Comparison of ENCODE assay signal across 24 mouse cellular contexts in the genomic region with DNA sequence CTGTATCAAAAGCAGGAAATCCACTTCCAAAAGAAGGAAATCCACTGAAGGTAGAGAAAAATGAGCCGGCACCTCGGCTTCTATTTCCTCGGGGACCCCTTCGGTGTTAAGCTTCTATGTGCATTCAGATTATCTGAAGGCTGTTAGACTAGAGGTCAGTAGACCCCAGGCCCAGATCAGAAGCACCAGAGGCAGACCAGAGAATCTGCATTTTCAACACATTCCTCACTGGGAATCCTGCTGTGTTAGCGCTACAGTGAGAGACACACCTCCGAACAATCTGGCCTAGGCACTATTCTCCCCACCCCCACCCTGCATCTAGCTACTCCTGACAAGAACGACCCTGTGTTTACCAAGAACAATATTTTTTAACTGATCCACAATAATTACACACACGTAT. TPM values are rescaled to one million over a fixed set of nuclear protein-coding genes. Genes with fewer than 3 reads are reported as not detected.
"Had no signal": no experiment of that assay in that cellular context is flagged by ENCODE, and none has a peak within 500 bp of the region (broad histone marks: within the 10 kb centered on the region; RNA-seq: fewer than 3 reads in every experiment).

No protein-coding gene starts in this region.

- DNase-seq: gastrocnemius, postnatal 25 days; heart, adult 18-20 months; heart, postnatal 10 days; heart, postnatal 4 days; kidney, adult 18-20 months; kidney, adult 8-10 months; kidney, postnatal 10 days; kidney, postnatal 25 days; kidney, postnatal 4 days; liver had no signal

- ATAC-seq: hindbrain, embryonic 16.5 days; inflammation-experienced regulatory T-cells, adult 6 months; intestine, embryonic 15.5 days; intestine, postnatal 0 days had no signal

- H3K27ac ChIP-seq: heart, embryonic 10.5 days; hindbrain, embryonic 10.5 days; hindbrain, embryonic 12.5 days; hindbrain, embryonic 14.5 days; intestine, embryonic 15.5 days; layer of hippocampus, adult 2 months; left cerebral cortex, adult 2 months; limb, embryonic 10.5 days; limb, embryonic 12.5 days had no signal

- H3K27me3 ChIP-seq: heart, embryonic 12.5 days; hindbrain, embryonic 12.5 days; intestine, embryonic 15.5 days; limb, embryonic 12.5 days had no signal

- H3K4me1 ChIP-seq: heart, embryonic 12.5 days had no signal

- H3K4me3 ChIP-seq: heart, embryonic 10.5 days; heart, embryonic 12.5 days; hindbrain, embryonic 10.5 days; hindbrain, embryonic 12.5 days; intestine, embryonic 15.5 days; layer of hippocampus, adult 2 months; left cerebral cortex, adult 2 months; limb, embryonic 10.5 days; limb, embryonic 12.5 days had no signal

- H3K36me3 ChIP-seq: heart, embryonic 10.5 days; heart, embryonic 12.5 days; hindbrain, embryonic 10.5 days; hindbrain, embryonic 12.5 days; intestine, embryonic 15.5 days; limb, embryonic 10.5 days; limb, embryonic 12.5 days had no signal

RNA-seq across cellular contexts. Expression of a gene that starts 0.6 kb away (rescaled TPM):
- total RNA-seq: granulocyte monocyte progenitor cell, adult 5-6 weeks had no signal
